Mouse (Mus musculus): ENCODE results near the gene Espn.

DNA sequence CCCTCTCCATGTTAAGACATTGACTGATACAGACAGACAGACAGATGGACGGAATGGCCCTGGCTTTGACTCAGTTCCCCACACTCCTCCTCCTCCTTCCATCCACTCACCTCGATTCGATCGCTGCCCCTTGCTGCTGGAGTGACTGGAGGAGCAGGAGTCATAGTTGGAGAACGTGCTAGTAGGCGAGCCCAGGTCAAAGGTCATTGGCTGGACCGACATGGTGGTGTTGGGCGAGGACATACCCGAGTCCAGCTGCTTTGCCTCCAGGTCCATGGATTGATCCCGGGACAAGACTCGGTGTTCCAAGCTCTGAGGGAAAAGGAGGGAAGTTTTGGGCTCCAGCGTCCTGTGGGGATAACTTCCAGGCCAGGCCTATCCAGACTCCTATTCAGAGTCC is 16.8 kb downstream of the Espn start:
- TF ChIP-seq CTCF (IDR thresholded peaks at IDR 0.05; ENCODE audit: control insufficient read depth, insufficient read depth, insufficient replicate concordance, low read depth, low read length): 0 out of 2 replicates have a peak, but pooled peaks have one; percentile 17
- no peak for TF ChIP-seq POLR2A (IDR thresholded peaks at IDR 0.05; ENCODE audit: control insufficient read depth, low read depth, low read length)
